Mouse (Mus musculus) R1 (cell line): ENCODE results near the gene Atp6v0d1.

Source experiments
- DNase-seq: peaks from one replicate; pipeline ENCODE4 v3.0.0-alpha.2; 2018; ENCODE audit warnings: low read depth, low spot score

The Atp6v0d1 gene

DNA sequence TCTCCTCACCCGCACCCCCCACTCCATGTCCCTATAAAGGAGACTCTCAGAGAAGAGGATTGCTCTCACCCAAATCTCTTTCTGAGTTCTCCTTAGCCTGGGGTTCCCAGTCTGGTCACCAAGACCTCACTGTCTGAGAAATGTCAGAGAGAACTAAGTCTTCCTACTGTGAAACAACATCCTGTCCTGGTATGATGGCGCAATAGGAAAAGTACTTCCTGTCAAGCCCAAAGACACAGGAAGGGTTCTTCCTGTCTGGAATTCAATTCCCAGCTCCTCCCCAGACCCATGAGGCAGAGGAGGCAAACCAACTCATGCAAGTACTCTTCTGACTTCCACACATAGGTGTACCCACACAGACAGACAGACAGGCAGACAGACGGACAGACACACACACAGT lies 61.2 kb downstream of the Atp6v0d1 start:
- DNase-seq = peak; percentile 39

DNA sequence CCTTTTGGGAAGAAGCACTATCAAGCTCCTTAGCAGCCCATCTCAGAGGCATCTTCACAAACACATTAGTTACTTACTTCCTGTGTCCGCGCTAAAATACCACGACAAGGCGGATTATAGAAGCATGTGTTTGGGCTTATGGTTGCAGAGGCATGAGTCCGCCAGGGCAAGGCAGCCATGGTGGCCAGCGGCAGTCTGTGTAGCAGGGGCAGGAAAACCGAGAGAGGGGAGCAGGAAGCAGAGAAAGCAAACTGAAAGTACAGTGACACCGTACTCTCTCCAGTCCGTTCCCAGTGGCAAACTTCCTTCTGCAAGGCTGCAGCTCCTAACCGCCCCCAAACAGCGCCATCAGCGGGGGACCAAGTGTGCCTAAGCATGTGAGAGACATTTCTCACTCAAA lies 66.1 kb downstream of the Atp6v0d1 start:
- no peak for DNase-seq

DNA sequence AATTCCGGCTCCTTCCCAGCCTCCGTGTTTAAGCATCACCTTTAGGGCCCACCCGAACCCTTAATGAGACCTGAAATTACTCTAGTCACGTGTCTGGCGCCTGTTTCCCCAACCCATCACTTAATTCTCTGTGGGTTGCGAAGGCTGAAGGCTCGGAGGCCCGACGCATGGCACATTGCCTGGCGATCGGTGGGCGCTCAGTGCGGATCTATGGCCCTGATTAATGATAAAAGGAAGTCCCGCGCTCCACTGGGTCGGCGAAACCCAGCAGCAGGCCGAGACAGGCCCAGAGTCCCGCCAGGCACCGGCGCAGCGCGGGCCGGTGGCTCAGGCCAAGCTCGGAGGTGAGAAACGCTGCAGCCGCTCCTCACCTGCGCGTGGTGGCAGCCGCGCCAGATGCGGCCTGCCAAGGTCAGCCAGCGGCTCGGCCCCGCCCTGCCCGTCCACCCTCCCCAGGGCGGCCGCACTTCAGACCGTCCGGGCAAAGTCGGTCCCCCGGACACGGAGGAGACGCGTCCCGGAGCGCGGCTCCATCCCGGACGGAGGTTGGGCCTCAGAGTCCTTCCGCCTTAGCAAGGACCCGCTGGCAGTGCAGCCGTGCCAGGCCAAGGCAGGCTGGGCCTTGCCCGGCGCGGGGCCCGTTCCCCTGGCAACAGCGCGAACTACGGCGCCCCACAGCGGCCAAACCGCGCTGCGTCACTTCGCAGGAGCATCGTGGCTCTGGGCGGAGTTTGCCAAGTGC lies 69.2 kb downstream of the Atp6v0d1 start, which contains the start of gene Zdhhc1:
Gene Zdhhc1, minus strand, starts transcription at position 464 of the 742 bp plus-strand sequence.
- DNase-seq = peak; percentile 73

DNA sequence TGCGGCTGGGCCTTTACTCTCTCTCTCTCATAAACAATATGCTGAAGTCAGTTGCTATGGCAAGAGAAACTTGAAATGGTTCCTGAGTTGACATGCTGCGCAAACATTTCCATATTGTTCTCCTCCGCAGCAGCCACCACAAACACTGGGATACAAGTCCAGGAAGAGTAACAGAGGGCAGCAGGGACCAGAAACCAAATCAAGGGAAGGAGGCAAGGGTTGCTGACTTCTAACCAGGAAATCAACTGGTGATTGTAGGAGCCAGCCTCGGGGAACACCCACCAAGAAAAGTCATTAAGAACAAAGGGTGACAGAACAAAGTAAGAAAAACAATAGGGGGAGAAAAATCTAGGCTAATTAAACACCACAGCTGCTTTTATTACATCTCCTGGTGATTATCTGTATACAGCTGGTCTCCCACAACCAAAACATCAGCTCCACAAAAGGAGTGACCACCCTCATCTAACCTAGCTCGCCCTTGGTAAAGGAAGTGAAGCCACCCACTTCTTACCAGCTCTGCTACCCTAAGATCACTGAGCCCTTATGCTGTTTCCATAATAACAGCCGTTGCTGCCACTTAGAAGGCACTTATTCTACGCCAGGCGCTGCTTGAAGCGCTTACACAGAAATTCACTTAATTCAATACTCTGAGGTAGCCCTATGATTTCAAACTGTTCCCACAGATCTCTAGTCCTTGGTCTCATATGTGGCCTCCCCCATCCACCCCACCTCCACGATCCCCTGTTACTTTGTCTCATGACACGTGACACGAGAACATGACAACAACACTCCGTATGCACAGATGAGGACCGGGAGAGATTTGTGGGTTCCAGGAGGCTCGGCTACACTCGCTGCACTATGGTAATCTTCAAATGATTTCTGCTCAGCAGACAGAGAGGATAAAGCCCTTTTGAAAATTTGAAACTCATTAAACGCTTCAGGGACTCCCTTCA lies 70.2 kb downstream of the Atp6v0d1 start:
- no peak for DNase-seq

DNA sequence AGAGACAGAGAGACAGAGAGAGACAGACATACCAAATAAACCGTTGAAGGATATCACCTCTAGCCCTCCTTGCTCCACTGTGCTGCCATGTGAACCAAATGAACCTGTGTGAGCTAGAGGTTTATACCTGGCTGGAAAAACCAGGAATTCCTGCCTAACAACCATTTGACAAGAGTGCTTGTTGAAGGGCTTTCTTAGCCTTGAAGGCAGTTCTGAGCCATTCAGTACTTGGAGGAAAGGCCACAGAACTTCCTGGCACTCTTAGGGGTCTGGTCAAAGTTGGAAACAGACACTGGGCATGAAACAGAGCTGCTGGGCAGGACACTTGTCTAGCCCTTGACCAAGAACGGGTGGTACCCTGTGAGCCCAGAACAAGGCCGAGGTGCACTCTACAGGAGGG lies 71.3 kb downstream of the Atp6v0d1 start:
- DNase-seq = no peak

DNA sequence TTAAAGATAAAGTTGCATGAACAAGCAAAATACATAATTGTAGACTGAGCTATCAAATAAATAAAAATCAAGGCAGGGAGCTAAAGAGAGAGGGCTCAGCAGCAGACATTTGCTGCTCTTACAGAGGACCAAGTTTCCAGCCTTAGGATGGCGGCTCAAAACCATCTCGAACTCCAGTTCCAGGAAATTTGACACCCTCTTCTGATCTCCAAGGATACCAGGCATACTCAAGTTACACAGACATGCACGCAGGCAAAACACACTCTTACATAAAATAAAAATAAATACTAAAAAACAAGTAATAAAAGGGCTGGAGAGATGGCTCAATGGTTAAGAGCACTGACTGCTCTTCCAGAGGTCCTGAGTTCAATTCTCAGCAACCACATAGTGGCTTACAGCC lies 72.4 kb downstream of the Atp6v0d1 start:
- no peak for DNase-seq

DNA sequence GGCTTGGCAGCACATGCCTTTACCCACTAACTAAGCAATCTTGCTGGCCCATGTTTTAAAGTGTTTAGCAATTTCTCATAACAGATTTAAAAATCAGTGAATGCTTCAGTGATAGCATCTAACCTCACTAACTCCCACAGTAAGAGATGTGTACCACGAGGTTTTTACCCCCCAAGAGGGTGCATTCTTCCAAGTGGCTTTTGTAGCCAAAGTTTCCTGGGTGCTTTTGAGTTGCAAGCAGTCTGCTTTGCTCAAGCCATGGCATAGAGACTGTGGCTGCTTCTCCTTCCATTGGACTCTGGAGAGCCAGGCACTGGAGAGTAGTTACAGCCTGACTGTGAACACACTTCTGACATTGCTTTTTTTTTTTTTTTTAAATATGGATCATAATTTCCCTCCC lies 76.6 kb downstream of the Atp6v0d1 start:
- no peak for DNase-seq

DNA sequence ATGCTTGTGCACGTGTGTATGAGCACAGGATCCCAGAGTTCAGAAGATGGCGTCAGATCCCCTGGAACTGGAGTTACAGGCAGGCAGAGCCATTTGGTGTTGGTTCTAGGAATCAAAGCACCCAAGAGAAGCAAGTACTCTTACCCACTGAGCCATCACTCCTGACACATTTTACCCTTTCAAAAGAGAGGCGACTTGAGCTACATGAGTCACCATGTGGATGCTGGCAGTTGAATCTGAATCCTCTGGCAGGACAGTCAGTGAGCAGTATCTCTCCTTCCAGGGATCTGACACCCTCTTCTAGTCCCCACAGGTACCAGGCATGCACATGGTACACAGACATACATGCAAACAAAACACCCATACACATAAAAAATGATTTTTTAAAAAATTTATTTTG lies 77.8 kb downstream of the Atp6v0d1 start:
- DNase-seq = no peak

DNA sequence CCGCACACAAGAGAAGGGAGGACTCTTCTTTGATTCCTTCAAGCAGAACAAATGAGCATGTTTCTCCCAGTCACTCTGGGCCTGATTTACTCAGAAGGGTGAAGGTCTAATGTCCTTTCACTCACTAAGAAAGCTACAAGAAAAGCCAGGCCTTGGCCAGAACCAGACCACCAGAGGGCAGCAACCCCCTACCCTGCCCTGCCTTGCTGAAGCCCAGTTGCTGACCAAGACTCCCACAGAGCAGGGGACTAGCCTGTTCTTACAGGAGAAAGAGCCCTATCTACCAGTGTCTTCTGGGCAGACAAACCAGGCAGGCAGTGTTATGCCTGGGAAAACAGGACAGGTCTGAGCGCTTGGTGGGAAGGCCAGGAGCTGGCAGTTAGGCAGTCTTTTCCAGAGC lies 81.5 kb downstream of the Atp6v0d1 start:
- DNase-seq = peak; percentile 36

DNA sequence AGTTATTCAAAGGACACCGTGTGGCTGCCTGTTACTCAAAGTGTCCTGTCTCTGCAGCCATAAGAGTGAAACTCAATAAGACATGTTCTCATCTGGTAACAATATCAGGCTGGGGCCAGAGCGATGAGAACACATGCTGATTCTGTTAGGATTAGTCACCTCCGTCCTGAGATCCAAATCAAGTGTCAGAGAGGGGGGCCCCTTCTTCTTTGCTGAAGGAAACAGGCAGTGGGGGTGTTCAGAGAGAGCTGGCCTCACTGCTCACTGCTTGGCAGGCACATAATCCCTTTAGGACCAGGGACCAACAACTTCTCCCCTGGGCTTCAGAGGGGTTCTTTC lies 81.8 kb downstream of the Atp6v0d1 start:
- no peak for DNase-seq

DNA sequence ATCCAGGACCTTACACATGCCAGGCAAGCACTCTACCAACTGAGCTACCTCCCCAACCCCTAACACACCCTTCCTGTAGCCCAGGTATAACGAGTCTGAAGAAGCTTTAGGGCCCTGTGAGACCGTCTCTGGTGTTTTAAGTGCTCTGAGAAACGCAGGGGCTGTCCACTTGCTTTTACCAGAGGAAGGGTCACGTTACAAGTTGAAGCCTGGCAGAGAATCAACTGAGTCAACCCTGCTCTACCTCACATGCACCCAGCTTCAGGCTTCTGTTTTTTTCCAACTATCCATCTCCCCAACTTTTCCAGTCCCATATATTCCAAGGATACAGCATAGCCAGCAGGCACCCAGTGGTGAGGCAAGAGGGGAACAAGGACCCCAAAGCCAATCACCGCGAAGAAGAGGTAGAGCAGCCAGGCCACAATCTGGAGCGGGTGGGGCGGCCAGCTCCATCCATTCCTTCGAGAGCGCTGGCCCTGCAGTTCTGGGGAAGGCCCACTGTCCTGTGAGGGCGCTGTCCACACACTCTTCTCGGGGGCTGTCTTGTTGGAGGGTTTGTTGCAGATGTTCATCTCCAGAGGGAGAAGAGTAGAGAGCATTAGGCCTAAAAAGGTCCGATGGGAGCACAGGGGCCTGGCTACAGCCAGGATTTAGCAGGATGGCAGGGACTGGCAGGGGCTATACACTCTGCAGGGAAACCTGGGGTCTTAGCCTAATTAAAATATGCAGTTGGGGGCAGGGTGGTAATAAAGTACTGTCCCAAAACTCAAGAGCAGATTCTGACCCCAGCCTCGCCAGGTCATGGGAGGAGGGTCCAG lies 82.4 kb downstream of the Atp6v0d1 start:
- DNase-seq = peak; percentile 39

DNA sequence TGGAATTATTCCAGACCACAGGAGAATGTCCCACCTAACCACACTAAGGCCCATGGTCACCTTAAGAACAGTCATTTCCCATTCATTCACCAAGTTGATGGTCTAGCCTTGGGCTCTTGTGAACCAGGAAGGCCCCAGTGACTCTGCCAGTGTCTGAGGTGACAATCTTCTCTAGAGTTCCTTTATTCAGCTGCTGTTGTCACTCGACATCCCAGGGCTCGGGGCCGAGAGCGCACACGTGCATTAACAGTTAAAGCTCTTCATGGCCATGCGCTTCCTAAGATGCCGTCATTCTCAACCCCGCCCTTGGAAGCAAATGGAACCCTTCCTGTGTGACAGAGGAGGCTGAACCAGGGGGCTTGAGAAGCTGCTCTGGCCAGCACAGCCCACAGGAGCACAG lies 83.7 kb downstream of the Atp6v0d1 start:
- no peak for DNase-seq

DNA sequence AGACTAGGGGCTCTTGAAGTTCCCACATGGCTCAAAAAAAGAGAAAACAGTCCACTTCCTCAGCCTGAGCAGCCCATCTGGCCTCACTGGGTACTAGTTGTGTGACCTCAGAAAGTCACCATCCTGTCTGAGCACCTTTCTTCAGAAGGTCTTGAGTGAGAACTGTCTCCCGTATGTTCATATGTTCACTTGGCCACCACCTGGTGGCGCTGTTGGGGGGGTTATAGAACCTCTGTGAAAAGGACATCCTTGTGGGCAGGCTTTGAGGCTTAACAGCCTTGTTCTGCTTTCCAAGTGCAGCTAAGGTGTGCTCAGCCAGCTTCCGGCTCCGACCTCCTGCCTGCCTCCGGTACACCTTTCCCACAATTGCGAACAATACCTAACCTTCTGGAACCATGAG lies 84.4 kb downstream of the Atp6v0d1 start:
- DNase-seq = peak; percentile 90

DNA sequence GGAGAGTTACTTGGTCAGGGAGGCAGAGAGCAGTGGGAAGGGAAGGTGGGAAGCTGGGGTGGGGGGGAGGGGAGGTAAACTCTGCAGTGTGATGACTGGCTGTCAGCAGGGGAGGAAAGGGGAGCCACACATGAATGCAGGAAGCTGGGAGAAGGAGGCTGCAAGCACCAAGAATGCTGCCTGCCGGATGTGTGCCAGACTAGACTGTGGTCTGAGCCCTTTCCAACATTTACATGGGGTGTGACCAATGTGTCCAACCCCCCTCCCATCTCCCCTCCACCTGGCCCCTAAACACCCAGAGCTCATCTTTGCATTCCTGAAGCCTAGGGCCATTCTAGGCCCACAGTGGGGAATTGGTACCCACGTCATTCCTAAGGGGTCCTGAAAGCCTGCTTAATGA lies 84.8 kb downstream of the Atp6v0d1 start:
- peak; percentile 83 for DNase-seq

DNA sequence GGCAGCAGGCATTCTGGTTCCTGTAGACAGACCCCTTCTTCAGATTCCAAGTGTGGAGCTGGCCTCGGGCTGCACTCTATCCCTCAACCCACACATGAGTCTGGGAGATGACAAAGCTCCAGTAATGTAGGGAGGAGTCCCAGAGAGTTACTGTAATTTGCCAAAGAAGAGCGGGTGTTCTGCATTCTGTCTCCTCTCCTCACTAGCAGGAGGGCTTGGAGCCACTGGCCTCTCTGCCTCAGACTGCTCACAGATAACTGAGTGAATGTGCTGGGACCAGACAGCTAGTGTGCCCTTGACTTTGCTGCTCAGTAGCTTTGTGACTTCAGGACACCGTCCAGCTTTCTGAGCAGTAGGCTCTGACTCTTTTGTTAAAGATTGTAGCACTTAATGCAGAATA lies 88.1 kb downstream of the Atp6v0d1 start:
- no peak for DNase-seq

DNA sequence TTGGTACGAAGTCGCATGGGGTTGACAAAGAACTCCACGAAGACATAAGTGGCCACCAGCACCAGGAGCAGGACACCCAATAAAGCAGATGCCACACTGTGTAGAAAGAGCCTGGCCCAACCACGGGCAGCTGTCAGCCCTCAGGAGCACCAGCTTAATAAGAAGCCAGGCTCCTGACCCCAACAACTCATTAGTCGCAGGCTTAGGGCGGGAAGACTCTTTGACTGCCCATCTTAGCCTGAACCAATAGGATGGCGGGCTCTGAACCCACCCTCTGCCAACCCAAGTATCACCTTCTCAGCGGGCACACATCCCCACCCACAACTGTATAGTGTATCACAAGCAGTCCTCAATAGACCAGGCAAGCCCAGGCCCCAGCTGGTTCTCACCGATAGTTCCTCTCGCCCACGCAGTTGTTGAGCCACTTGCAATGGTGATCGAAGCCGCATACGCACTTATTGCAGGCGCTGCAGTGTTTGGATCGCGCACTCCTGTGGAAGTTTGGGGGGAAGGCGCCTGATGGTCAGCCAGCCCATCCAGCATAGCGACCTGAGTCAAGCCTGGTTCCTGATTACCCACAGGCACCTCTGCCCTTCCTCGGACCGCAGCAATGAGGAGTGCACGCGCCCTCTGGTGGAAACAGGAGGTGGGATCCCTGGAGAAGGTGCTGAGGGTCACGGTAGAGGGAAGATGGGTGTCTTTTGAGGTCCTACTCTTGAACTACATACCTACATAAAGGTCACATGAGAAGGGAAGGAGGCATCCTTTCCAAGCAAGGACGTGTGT lies 89.0 kb downstream of the Atp6v0d1 start:
- DNase-seq = peak; percentile 75

DNA sequence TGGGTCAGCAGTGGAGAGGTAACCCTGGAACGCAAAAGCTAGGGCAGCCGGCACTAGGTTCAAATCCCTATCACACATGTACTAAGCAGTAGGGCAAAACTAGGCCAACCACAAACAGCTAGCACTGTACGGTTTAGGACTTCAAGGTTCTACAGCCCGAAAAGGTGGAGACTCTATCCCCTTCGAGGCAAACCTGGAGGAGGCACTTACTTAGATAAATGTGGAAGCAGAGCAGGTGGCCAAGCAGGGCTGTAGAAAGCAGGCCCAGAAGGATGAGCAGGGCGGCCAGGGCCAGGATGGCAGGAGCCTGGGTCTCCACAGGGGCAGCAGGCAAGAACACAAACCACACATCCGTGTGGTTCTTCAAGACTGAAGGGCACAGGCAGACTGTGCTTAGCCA lies 89.7 kb downstream of the Atp6v0d1 start:
- DNase-seq = no peak

DNA sequence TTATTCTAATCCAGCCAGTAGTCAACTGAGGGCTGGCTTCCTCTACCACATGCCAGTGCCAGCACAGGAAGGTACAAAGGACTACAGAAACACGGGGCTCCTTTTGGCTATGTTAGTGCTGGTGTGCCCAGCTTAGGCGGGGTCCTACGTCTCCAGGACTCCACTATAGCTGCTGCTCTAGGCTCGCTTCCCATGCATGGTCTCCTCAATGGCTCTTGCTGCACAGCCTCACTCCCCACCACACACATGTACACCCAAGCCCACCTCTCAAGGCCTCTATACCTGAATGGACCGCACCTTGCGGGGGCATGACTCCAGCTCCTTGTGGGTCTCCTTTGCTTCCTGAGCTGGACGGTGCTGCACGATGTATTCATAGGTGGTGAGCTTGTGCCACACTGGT lies 90.1 kb downstream of the Atp6v0d1 start:
- DNase-seq = no peak

DNA sequence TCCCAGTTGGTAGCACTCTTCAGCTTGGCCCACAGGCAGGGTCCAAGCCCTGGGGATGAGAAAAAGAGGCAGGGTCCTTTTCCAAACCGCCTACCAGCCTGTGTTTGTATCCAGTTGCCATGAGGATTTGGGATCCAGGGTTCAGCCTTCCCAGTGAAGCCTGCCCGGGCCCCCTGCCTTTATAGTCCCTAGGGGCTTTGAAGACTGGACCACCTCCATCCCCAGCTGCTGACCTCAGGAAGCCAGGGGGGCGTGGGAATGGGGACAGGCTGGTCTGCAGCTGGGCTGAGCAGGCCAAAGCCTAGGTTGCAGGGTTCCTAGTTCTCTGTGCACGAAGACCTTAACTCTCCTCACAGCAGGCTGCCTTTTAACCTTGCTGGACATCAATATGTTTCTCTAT lies 90.6 kb downstream of the Atp6v0d1 start:
- DNase-seq = no peak

DNA sequence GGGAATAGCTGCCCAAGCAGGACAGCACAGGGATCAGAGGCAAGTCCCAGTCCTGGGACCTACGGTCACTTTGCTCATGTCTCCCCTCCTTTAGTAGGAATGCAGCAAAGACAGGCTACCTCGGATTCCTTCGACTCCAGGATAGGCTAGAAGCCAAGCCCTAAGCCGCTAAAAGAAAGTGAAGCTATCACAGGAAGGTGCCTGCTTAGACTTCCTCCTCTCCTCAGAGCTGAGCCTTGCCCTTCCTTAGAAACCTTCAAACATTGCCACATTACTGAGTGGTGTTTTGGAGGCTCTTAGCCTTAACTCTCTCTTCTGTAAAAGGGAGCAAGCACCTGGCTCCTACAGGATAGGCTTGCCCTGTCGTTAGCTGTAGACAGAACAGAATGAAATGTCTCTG lies 91.2 kb downstream of the Atp6v0d1 start:
- no peak for DNase-seq
